Mouse (Mus musculus): ENCODE data around the gene Ddx21. TPM values are rescaled to one million over a fixed set of nuclear protein-coding genes. Genes with fewer than 3 reads are reported as not detected.

The Ddx21 gene
- polyA plus RNA-seq, 1 experiment, result 75.7 TPM

GRCm38 (mm10) chr10:62543399-62543808 lies 58.7 kb downstream of the Ddx21 start:
- no peak for TF ChIP-seq GATA1 (IDR thresholded peaks at IDR 0.05; ENCODE audit: low read length)

- no peak for TF ChIP-seq GATA1 (IDR thresholded peaks at IDR 0.05; ENCODE audit: low read length)
These were observed 59.2 kb downstream of the Ddx21 start for GRCm38 (mm10) chr10:62542928-62543327.

GRCm38 (mm10) chr10:62542507-62542906 lies 59.6 kb downstream of the Ddx21 start:
- no peak for TF ChIP-seq GATA1 (IDR thresholded peaks at IDR 0.05; ENCODE audit: low read length)

GRCm38 (mm10) chr10:62541499-62541898 lies 60.6 kb downstream of the Ddx21 start:
- TF ChIP-seq GATA1 (IDR thresholded peaks at IDR 0.05; ENCODE audit: low read length), result no peak

- no peak for TF ChIP-seq GATA1 (IDR thresholded peaks at IDR 0.05; ENCODE audit: low read length)
These were observed 61.3 kb downstream of the Ddx21 start for GRCm38 (mm10) chr10:62540800-62541199.

- TF ChIP-seq GATA1 (IDR thresholded peaks at IDR 0.05; ENCODE audit: low read length), result no peak
These were observed 67.6 kb downstream of the Ddx21 start for GRCm38 (mm10) chr10:62534509-62534908.

GRCm38 (mm10) chr10:62532832-62533231 lies 69.2 kb downstream of the Ddx21 start:
- TF ChIP-seq GATA1 (IDR thresholded peaks at IDR 0.05; ENCODE audit: low read length), result no peak

Other genes starting within 250 kb of the Ddx21 start
- 295 and 311 TPM in 2 replicates for gene Hk1, start 222.4 kb downstream of the Ddx21 start, polyA plus RNA-seq (2012)
- gene Hkdc1, start 179.8 kb downstream of the Ddx21 start, polyA plus RNA-seq (2012), result not detected in 2 replicates
- 0.05 and 0.12 TPM in 2 replicates for gene 4930507D05Rik, start 152.8 kb downstream of the Ddx21 start, polyA plus RNA-seq (2012)
- gene Supv3l1, start 152.5 kb downstream of the Ddx21 start, polyA plus RNA-seq (2012), result 12.3 and 25.8 TPM in 2 replicates
- 5.6 and 6.8 TPM in 2 replicates for gene Vps26a, start 115.5 kb downstream of the Ddx21 start, polyA plus RNA-seq (2012)
- 1.8 and 10.7 TPM in 2 replicates for gene Srgn, start 74.8 kb downstream of the Ddx21 start, polyA plus RNA-seq (2012)
- gene Kif1bp, start 23.8 kb downstream of the Ddx21 start, polyA plus RNA-seq (2012), result 11.1 and 11.6 TPM in 2 replicates
- 31.2 and 44.2 TPM in 2 replicates for gene Ddx50, start 48.9 kb upstream of the Ddx21 start, polyA plus RNA-seq (2012)
- gene Stox1, start 123.8 kb upstream of the Ddx21 start, polyA plus RNA-seq (2012), result not detected in 2 replicates
- gene Ccar1, start 190.0 kb upstream of the Ddx21 start, polyA plus RNA-seq (2012), result 6.3 and 9.3 TPM in 2 replicates